Mouse (Mus musculus) neural tube, embryonic 12.5 days (tissue): ENCODE data around the gene Muc4. TPM values are rescaled to one million over a fixed set of nuclear protein-coding genes. Genes with fewer than 3 reads are reported as not detected.

Experiments
- ATAC-seq: fragments of 200-750 bp; cut with Nextera tagmentation; 2 replicates; pipeline ENCODE4 v1.8.0; 2017; ENCODE audit warnings: low read depth, mild to moderate bottlenecking, moderate TSS enrichment, moderate library complexity; ENCODE audit not compliant: low FRiP score
- H3K27ac ChIP-seq: fragments of 300-500 bp; sonication (generic); 2 replicates; pipeline ENCODE4 v1.5.1; 2016
- H3K27me3 ChIP-seq: fragments of 300-500 bp; sonication (generic); replicated peaks from 2 replicates; pipeline ENCODE4 v1.6.1; 2016; ENCODE audit warnings: mild to moderate bottlenecking
- H3K36me3 ChIP-seq: fragments of 300-500 bp; sonication (generic); 2 replicates; pipeline ENCODE4 v1.6.1; 2016; ENCODE audit warnings: mild to moderate bottlenecking
- H3K4me1 ChIP-seq: fragments of 300-500 bp; sonication (generic); 2 replicates; pipeline ENCODE4 v1.6.1; 2016
- H3K4me2 ChIP-seq: fragments of 300-500 bp; sonication (generic); replicated peaks from 2 replicates; pipeline ENCODE4 v1.6.1; 2016; ENCODE audit warnings: mild to moderate bottlenecking
- H3K4me3 ChIP-seq: fragments of 300-500 bp; sonication (generic); 2 replicates; pipeline ENCODE4 v1.5.1; 2016
- H3K9ac ChIP-seq: fragments of 300-500 bp; sonication (generic); 2 replicates; pipeline ENCODE4 v1.6.1; 2016; ENCODE audit warnings: mild to moderate bottlenecking
- H3K9me3 ChIP-seq: fragments of 300-500 bp; sonication (generic); 2 replicates; pipeline ENCODE4 v1.6.1; 2016; ENCODE audit warnings: mild to moderate bottlenecking
- WGBS: fragments of 180-500 bp; shearing (Covaris S2); methylation state at CpG from one replicate; pipeline ENCODE4 v1.1.7; 2016; 5-methylcytosine and 5-hydroxymethylcytosine counted together
- polyA plus RNA-seq: library from polyadenylated mRNA; unstranded; fragments of >200 nt; fragmentation: Nextera tagmentation; extraction: Ambion mirVana; gene quantifications from 2 replicates; pipeline ENCODE4 v1.2.1, GENCODE M21; 2016

The Muc4 gene
- polyA plus RNA-seq, 1 experiment from 2014 or later, result 0.10 TPM

DNA sequence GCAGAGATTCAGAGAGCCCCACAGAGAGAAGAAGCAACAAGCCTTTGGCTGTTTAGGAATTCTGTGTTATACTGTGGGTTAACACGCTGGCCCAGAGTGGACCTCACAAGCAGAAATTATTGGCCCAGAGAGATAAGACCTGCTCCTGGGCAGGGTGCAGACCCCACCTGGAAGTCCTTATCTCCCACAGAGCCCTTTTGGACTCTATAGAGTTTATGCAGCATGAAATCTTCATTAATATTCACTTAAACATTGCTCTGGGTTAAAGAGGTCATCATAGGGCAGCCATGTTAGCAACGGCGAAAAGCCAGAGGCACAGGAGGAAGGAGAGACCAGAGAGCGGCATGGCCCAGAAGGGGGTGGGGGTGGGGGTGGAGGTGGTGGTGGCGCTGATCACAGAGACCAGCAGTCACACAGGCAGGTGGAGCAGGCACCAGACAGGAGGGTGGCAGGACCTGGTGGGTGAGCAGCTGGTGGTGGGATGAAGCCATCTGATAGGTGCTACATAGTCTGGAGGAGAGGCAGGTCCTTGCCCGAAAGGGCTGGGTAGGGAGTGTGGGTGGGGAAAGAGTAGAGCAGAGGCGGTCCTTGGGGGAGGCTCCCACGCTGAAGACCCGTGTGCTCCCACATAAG lies 27.7 kb upstream of the Muc4 start:
- Histone ChIP-seq H3K4me1 (no peaks in the 10 kb centered on the region), H3K9me3 (no peaks in the 10 kb centered on the region), H3K27me3 (no peaks in the 10 kb centered on the region), H3K4me3 (no peak overlapping the region), H3K9ac (no peak overlapping the region), H3K27ac (no peak overlapping the region), H3K4me2 (no peak overlapping the region), H3K36me3 (no peaks in the 10 kb centered on the region)
- WGBS, result 78% methylated on average over 9 of the region's 9 CpGs
- ATAC-seq, result no peak

DNA sequence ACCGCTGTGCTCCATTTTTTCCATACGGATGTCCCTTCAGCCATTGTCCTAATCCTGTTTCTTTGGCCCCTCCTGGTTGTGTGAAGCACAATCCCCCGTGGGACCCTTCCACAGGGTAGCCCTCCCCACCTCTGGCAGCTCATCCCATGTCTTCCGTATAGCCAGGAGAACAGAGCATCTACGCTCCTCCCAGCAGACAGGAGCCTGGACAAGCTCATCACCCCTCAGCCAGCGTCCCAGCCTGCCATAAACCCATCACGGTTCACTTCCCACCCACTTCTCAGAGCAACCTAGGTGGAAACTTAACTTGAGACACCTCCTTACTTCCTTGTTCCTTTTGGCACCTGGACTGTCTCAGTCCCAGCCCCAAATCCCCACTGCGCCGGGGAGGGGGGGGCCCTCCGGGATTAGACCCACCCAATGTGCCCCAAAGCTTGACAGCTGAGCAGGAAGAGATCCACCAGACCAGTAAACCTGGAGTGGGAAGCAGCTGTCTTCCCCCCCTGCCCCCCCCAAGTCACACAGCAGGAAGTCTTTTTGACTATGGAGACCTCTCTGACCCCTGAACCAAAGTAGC lies 27.1 kb upstream of the Muc4 start:
- Histone ChIP-seq H3K36me3 (no peaks in the 10 kb centered on the region), H3K9me3 (no peaks in the 10 kb centered on the region), H3K27ac (no peak overlapping the region), H3K4me1 (no peaks in the 10 kb centered on the region), H3K4me3 (no peak overlapping the region), H3K9ac (no peak overlapping the region), H3K27me3 (no peaks in the 10 kb centered on the region), H3K4me2 (no peak overlapping the region)
- 67% methylated on average over 10 of the region's 10 CpGs for WGBS
- ATAC-seq, result no peak

DNA sequence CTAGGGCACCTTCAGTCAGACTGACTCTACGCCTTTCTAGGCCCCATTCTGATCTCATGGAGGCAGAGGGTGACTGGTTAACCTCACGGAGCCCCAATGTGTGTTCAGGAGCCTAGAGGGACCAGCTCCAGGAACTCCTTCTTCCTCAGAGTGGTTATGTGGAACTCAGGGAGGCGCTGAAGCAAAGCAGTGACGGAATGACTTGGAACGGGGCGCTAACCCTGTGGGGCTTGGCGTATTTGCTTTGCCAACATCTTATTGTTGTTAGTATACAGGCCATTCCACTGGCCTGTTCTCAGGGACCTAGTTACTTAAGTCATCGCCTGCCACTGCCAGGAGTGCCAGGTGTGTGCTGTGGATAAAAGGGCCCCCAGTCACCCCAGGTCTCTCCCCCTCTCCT lies 26.6 kb upstream of the Muc4 start:
- H3K9me3 ChIP-seq, result no peaks in the 10 kb centered on the region
- no peaks in the 10 kb centered on the region for H3K4me1 ChIP-seq
- H3K4me3 ChIP-seq, result no peak overlapping the region
- H3K4me2 ChIP-seq, result no peak overlapping the region
- 90% methylated on average over 8 of the region's 8 CpGs for WGBS
- H3K27me3 ChIP-seq, result no peaks in the 10 kb centered on the region
- H3K36me3 ChIP-seq, result no peaks in the 10 kb centered on the region
- ATAC-seq, result no peak
- no peak overlapping the region for H3K27ac ChIP-seq
- H3K9ac ChIP-seq, result no peak overlapping the region

DNA sequence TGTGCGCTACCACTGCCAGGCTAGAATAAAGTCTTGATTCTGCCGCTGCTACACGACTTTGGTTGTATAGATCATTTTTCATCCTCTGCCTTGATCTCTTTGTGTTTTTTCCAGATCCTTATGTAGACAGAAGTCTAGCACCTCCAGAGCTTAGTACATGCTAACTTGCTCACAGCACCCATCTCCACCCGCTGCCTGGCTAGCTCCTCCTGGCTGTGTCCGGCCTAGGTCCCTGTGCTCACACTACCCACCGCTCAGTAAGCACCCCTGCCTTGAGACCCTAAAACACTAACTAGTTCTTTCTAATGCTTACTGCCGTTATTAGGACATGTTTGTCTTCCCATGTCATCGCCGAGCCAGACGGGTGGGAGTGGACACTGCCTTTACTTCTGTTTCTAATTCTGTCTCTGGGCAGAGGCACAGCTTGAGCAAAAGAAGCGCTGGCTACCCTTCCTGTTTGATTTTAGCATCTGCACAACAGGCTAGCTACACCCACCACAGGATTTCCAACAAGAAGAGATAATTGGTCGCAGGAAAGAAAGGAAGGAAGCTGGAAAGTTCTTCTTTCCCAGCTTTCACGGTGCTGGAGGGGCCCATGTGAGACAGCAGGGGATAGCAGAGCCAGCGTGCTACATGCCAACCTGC lies 25.1 kb upstream of the Muc4 start:
- Histone ChIP-seq H3K27me3 (no peaks in the 10 kb centered on the region), H3K27ac (no peak overlapping the region), H3K9ac (no peak overlapping the region), H3K4me2 (no peak overlapping the region), H3K4me1 (no peaks in the 10 kb centered on the region), H3K9me3 (no peaks in the 10 kb centered on the region), H3K36me3 (no peaks in the 10 kb centered on the region), H3K4me3 (no peak overlapping the region)
- 80% methylated on average over 14 of the region's 14 CpGs for WGBS
- no peak for ATAC-seq

DNA sequence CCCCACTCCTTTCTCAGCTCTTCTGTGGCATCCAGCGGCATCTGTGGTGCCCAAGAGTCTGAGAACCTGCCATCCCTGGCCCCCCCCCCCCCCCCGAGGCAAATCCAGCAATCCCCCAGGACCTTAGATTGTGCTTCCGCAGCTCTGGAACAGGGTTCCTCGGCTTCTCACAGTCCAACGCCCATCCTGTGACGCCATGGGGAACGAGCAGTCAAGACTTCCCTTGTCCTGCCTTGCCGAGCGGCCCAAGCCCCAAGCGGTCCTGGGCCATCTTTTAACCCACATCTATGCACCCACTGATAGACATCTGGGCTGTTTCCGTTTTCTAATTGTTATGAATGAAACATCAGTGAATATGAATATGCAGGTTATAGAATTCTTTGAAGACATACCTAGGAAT lies 23.5 kb upstream of the Muc4 start:
- no peak overlapping the region for H3K4me2 ChIP-seq
- no peaks in the 10 kb centered on the region for H3K36me3 ChIP-seq
- H3K9ac ChIP-seq, result no peak overlapping the region
- H3K4me1 ChIP-seq, result no peaks in the 10 kb centered on the region
- no peak for ATAC-seq
- WGBS, result 90% methylated on average over 11 of the region's 11 CpGs
- no peaks in the 10 kb centered on the region for H3K27me3 ChIP-seq
- H3K4me3 ChIP-seq, result no peak overlapping the region
- H3K9me3 ChIP-seq, result no peaks in the 10 kb centered on the region
- no peak overlapping the region for H3K27ac ChIP-seq

DNA sequence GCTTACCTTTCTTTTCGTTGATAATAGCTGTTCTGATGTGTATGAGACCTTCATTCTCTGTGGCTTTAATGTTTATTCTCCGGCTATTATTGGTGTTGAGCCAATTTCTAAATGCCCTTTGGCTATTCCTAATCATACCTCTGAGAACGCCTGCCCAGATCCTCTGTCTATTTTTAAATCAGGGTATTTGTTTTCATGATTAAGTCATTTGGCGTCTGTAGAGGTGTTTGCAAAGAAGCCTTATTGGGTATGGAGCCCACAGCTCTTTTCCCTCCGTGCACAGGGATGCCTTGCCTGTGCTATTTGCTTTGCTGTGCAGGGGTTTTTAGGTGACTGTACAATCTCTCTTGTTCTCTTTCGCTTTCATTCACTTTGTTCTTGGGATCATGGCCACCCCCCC lies 22.1 kb upstream of the Muc4 start:
- Histone ChIP-seq H3K36me3 (no peaks in the 10 kb centered on the region), H3K9me3 (no peaks in the 10 kb centered on the region), H3K9ac (no peak overlapping the region), H3K27me3 (no peaks in the 10 kb centered on the region), H3K4me3 (no peak overlapping the region), H3K27ac (no peak overlapping the region), H3K4me2 (no peak overlapping the region), H3K4me1 (no peaks in the 10 kb centered on the region)
- ATAC-seq, result no peak
- WGBS, result 87% methylated on average over 6 of the region's 6 CpGs

DNA sequence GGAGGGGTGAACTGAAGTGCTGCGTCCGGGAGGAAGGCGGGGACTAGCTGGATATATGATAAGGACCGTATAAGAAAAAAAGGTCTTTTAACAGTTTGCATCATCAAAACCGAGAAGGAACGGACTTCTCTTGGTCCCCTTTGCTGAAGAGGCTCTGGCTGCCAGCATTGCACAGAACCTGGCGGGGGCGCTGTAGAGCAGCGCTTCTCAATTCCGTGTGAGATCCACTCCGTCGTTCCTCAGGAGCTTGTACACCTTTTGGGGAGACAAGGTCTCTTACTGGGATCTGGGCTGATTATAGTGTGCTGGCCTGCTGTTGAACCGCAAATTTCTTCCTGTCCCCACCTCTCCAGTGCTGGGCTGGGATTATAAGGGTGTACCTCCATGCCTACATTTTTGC lies 20.3 kb upstream of the Muc4 start:
- Histone ChIP-seq H3K9me3 (no peaks in the 10 kb centered on the region), H3K27me3 (no peaks in the 10 kb centered on the region), H3K36me3 (no peaks in the 10 kb centered on the region), H3K4me3 (no peak overlapping the region), H3K4me2 (no peak overlapping the region), H3K27ac (no peak overlapping the region), H3K9ac (no peak overlapping the region), H3K4me1 (no peaks in the 10 kb centered on the region)
- ATAC-seq, result no peak
- 32% methylated on average over 13 of the region's 13 CpGs for WGBS

DNA sequence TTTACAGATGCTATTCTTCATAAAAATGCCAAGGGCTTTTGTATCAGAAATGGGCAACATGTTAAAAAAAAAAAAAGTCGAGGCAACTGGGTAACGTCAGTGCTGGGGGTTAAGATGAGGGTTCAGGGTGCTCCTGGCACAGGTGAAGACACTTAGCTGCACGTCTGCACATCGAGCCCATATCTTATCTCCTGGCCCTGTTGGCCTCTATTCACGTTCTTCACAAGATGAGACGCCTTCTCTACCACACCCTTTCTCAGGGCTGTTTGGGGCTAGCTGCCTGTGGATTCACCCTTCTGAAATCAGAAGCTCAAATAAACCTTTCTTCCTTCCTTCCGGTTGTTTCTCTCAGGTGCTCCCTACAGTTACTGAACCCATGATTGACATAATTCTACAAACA lies 12.5 kb upstream of the Muc4 start:
- Histone ChIP-seq H3K27ac (no peak overlapping the region), H3K4me2 (no peak overlapping the region), H3K27me3 (no peaks in the 10 kb centered on the region), H3K9me3 (no peaks in the 10 kb centered on the region), H3K36me3 (no peaks in the 10 kb centered on the region), H3K4me1 (no peaks in the 10 kb centered on the region), H3K9ac (no peak overlapping the region), H3K4me3 (no peak overlapping the region)
- no peak for ATAC-seq
- 90% methylated on average over 7 of the region's 7 CpGs for WGBS

DNA sequence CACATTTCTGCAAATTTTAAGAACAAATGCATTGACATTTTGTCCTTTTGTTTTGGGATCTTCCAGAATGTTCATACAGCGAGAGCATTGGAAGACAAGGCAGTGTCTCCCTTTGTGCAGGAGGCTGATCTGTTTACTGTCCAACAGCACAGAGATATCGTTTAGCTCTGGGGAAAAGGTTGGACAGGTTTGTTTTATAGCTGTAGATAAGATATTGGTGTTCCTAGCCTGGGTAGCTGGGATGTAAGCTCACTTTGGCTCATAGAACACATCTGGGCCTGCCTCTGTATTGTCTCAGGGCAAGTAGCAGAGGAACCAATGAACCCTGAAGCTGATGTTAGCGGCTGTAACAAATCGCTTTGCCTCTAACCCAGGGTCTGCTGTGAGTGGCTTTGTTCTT lies 11.9 kb upstream of the Muc4 start:
- Histone ChIP-seq H3K4me2 (no peak overlapping the region), H3K4me3 (no peak overlapping the region), H3K36me3 (no peaks in the 10 kb centered on the region), H3K9me3 (no peaks in the 10 kb centered on the region), H3K4me1 (no peaks in the 10 kb centered on the region), H3K27ac (no peak overlapping the region), H3K27me3 (no peaks in the 10 kb centered on the region), H3K9ac (no peak overlapping the region)
- no peak for ATAC-seq
- 89% methylated on average over 4 of the region's 4 CpGs for WGBS

DNA sequence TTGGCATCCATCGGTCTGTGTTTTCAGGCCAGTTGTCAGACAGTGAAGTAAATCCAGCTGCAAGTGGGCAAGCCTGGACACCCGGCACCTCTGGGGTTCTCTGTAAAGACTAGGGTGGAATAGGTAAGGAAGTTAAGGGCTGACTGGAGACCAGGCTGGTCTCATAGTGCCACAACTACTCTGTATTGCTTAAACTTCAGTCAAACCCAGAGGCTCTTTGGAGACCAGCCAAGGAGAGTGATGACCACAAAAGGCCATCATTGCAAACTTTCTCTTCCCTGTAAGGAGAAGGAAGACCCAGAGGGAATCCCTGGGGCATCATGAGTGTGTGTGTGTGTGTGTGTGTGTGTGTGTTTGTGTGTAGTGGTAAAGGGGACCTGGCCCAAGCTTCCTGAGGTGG lies 11.4 kb upstream of the Muc4 start:
- no peak for ATAC-seq

DNA sequence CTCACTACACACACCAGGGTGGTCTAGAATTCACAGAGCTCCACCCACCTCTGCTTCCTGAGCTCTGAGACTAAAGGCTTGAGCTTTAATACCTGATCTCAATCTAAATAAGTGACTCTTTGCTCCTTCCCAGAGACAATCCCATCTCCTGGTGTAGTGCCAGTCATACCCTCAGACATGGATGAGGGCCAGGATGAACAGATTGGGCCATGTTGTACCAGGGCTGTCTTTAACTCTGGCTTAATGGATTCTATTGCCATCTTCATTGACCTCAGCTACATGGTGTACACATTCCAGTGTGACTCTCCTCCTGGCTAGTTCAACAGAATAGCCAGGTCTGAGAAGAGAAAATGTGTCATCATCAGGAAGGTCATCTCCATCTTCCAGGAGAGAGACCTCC lies 9.2 kb upstream of the Muc4 start:
- no peak for ATAC-seq

More for the DNA sequence above, 11.4 kb upstream of the Muc4 start:
- no peak overlapping the region for H3K9ac ChIP-seq
- no peaks in the 10 kb centered on the region for H3K36me3 ChIP-seq
- no peak overlapping the region for H3K4me2 ChIP-seq
- H3K4me1 ChIP-seq, result no peaks in the 10 kb centered on the region
- no peak overlapping the region for H3K27ac ChIP-seq
- no peaks in the 10 kb centered on the region for H3K27me3 ChIP-seq
- H3K4me3 ChIP-seq, result no peak overlapping the region
- 86% methylated on average over 2 of the region's 2 CpGs for WGBS
- no peaks in the 10 kb centered on the region for H3K9me3 ChIP-seq

DNA sequence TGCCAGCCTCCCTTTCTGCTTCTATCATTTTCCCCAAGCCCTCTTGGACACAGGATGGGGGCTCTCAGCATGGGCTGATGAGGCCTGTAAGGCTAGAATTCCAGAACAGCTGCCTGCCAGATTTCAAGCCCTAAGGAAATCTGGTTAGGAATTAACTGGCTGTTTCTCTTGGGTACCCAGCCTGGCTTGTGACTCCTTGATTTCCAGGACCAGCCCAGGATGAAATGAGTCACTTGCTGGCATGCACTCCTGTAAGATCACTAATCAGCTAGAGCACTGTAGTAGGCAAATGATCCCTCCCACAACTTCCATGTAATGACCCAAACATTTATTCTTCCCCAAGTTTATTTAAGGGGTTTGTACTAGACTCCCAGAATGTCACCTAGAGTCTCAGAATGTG lies 7.4 kb upstream of the Muc4 start:
- Histone ChIP-seq H3K27ac (no peak overlapping the region), H3K36me3 (no peaks in the 10 kb centered on the region), H3K9ac (no peak overlapping the region), H3K4me3 (no peak overlapping the region), H3K9me3 (no peaks in the 10 kb centered on the region), H3K4me1 (no peaks in the 10 kb centered on the region), H3K27me3 (no peaks in the 10 kb centered on the region), H3K4me2 (no peak overlapping the region)
- ATAC-seq, result no peak

More for the DNA sequence above, 9.2 kb upstream of the Muc4 start:
- Histone ChIP-seq H3K27me3 (no peaks in the 10 kb centered on the region), H3K4me1 (no peaks in the 10 kb centered on the region), H3K9me3 (no peaks in the 10 kb centered on the region), H3K4me2 (no peak overlapping the region), H3K36me3 (no peaks in the 10 kb centered on the region), H3K4me3 (no peak overlapping the region), H3K27ac (no peak overlapping the region), H3K9ac (no peak overlapping the region)

DNA sequence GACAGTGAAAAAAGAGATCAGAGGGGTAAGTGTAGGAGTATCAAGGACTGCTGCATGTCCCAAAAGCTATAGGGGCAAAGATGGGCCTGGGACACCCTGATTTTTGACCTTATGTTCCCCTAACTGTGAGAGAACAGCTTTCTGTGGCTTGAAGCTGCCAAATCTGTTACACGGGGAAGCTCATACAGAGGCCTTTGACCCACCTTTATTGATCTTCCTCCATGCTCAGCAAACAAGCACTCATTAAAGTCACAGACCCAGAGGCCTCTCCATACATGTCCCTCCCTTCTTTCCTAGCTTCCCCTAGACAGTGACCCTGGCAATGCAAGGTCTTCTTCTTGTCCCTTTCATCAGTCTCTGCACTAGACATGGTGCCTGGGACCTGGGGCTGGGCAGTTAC lies 7.0 kb upstream of the Muc4 start:
- Histone ChIP-seq H3K27ac (no peak overlapping the region), H3K4me1 (no peaks in the 10 kb centered on the region), H3K9me3 (no peaks in the 10 kb centered on the region), H3K4me3 (no peak overlapping the region), H3K36me3 (no peaks in the 10 kb centered on the region), H3K9ac (no peak overlapping the region), H3K27me3 (no peaks in the 10 kb centered on the region), H3K4me2 (no peak overlapping the region)
- WGBS, result 72% methylated on average over 1 of the region's 1 CpGs
- ATAC-seq, result no peak
